Mouse (Mus musculus): ENCODE data around the gene Taar6.

Taar6 gene

DNA sequence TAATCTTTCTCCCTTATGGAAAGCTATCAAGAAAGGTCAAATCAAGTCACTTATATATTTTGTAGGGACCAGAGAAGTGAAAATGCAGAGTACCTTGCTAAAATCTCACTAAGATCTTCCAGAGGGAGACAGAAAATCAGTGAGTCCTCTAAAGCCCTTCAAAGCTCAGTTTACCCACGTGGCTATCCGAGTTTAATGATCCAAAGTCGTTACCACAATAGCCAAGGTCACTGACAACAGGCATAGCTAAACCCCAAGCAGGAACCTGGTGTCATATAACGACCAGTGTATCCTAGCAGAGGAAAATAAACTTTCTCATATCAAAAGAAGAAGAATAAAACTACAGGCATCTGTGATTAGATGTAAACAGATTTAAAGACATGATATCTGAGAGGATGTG, 47.8 kb downstream of the Taar6 start:
- DNase-seq (ENCODE audit: low read depth, low spot score): peak; percentile 64
